Mouse (Mus musculus) sigmoid colon, adult 10 weeks (tissue): Measurements from ENCODE around the gene Mesd. TPM values are rescaled to one million over a fixed set of nuclear protein-coding genes. Genes with fewer than 3 reads are reported as not detected.

Experiments
- polyA plus RNA-seq: library from polyadenylated mRNA; stranded (reverse); fragments of 350-450 nt; fragmentation: Illumina TruSeq; extraction: RNeasy Lipid Tissue Mini Kit (QIAGEN cat#74804); gene quantifications from one replicate; pipeline ENCODE4 v1.2.3, GENCODE M21; 2014; ENCODE audit warnings: low read depth, low replicate concordance

The Mesd gene
- polyA plus RNA-seq: 15.3 TPM

DNA sequence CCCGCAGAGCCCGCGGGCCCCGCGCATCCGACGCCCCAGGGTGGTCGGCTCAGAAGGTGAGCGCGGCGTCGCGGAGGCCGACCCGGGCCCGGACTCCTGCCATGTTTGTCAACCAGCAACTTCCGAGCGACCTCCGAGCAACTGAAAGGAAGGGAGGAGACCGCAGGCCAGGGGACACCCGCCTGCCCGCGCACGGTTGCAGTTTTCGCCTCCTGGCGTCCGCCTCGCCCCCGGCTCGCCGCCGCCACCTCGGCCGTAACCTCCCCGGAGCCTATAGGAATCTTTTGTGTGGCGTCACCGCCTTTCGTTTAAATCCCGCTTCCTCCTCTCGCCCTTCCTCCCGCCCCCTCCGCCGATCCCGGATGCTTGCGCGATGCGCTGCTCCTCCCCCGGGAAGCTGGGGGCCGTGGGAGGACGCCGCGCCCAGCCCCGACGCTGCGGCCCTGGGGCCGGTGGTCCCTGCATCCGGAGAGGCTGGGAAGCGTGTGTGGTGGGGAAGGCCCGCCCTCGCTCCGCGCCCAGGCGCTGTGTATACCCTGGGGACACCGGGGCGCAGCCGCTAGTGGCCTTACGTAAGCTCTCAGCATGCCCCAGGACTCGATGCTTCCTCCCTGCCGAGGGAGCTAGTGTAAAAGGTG lies at the start of gene Mesd, which contains the start of gene Tlnrd1:
TSS of gene Mesd (plus strand) at position 446 of the 638 bp plus-strand sequence.
TSS of gene Tlnrd1 (minus strand) at position 285 of the 638 bp plus-strand sequence.

Other genes with a start within 250 kb of the Mesd start
- gene Il16, start 138.7 kb upstream of the Mesd start, polyA plus RNA-seq: 1.4 TPM
- not detected for gene Cfap161, start 89.6 kb upstream of the Mesd start, polyA plus RNA-seq
- 17.0 TPM for gene Tlnrd1, start 161 bp upstream of the Mesd start, polyA plus RNA-seq
- 0.32 TPM for gene Cemip, start 202.0 kb downstream of the Mesd start, polyA plus RNA-seq